Mouse (Mus musculus): Measurements from ENCODE around the gene Ccdc8.

GRCm38 (mm10) chr7:16944808-16945315, 47.6 kb upstream of the Ccdc8 start:
- TF ChIP-seq POLR2A (IDR thresholded peaks at IDR 0.05; ENCODE audit: borderline replicate concordance, insufficient read depth, low read length) = no peak
- TF ChIP-seq CTCF (IDR thresholded peaks at IDR 0.05; ENCODE audit: borderline replicate concordance, insufficient read depth, low read depth, low read length) = no peak
